Mouse (Mus musculus): ENCODE results near the gene Sema3f.

Gene Sema3f

GRCm38 (mm10) chr9:107714221-107714952 lies 4.1 kb upstream of the Sema3f start:
- peak; percentile 68 for DNase-seq (ENCODE audit: low spot score)

GRCm38 (mm10) chr9:107709096-107709696 lies 1.1 kb downstream of the Sema3f start:
- DNase-seq (ENCODE audit: low spot score): no peak

GRCm38 (mm10) chr9:107708439-107709095 lies 1.7 kb downstream of the Sema3f start:
- no peak for DNase-seq (ENCODE audit: low spot score)

- no peak for DNase-seq (ENCODE audit: low spot score)
Measured at GRCm38 (mm10) chr9:107707701-107708438, 2.4 kb downstream of the Sema3f start.

GRCm38 (mm10) chr9:107706781-107707211 lies 3.5 kb downstream of the Sema3f start:
- no peak for DNase-seq (ENCODE audit: low spot score)

- peak; percentile 69 for DNase-seq (ENCODE audit: low spot score)
Measured at GRCm38 (mm10) chr9:107703337-107704122, 6.7 kb downstream of the Sema3f start.

- DNase-seq (ENCODE audit: low spot score): peak; percentile 65
Measured at GRCm38 (mm10) chr9:107702606-107703185, 7.6 kb downstream of the Sema3f start.

GRCm38 (mm10) chr9:107701594-107701993 lies 8.7 kb downstream of the Sema3f start:
- peak; percentile 92 for DNase-seq (ENCODE audit: low spot score)

- peak; percentile 59 for DNase-seq (ENCODE audit: low spot score)
Measured at GRCm38 (mm10) chr9:107700114-107700571, 10.1 kb downstream of the Sema3f start.

- DNase-seq (ENCODE audit: low spot score): no peak
Measured at GRCm38 (mm10) chr9:107699376-107699980, 10.8 kb downstream of the Sema3f start.

- no peak for DNase-seq (ENCODE audit: low spot score)
Measured at GRCm38 (mm10) chr9:107698611-107699190, 11.6 kb downstream of the Sema3f start.

GRCm38 (mm10) chr9:107697811-107698521 lies 12.3 kb downstream of the Sema3f start:
- DNase-seq (ENCODE audit: low spot score): no peak

- DNase-seq (ENCODE audit: low spot score): no peak
Measured at GRCm38 (mm10) chr9:107696845-107697610, 13.2 kb downstream of the Sema3f start.

GRCm38 (mm10) chr9:107696106-107696479 lies 14.2 kb downstream of the Sema3f start:
- DNase-seq (ENCODE audit: low spot score): no peak

GRCm38 (mm10) chr9:107695441-107696105 lies 14.7 kb downstream of the Sema3f start:
- DNase-seq (ENCODE audit: low spot score): no peak

- DNase-seq (ENCODE audit: low spot score): no peak
Measured at GRCm38 (mm10) chr9:107694627-107695026, 15.6 kb downstream of the Sema3f start.

GRCm38 (mm10) chr9:107693433-107693987 lies 16.8 kb downstream of the Sema3f start:
- no peak for DNase-seq (ENCODE audit: low spot score)

GRCm38 (mm10) chr9:107692785-107693184 lies 17.5 kb downstream of the Sema3f start:
- no peak for DNase-seq (ENCODE audit: low spot score)
